Mouse (Mus musculus): ENCODE measurements around the gene Faap24. TPM values are rescaled to one million over a fixed set of nuclear protein-coding genes. Genes with fewer than 3 reads are reported as not detected.

The Faap24 gene
- total RNA-seq, 2 experiments from 2014 or later: 5.2 to 6.9 TPM

- no peak for DNase-seq (ENCODE audit: low spot score in 2 of 2)
These were observed 24.1 kb downstream of the Faap24 start for GRCm38 (mm10) chr7:35372483-35373017.

GRCm38 (mm10) chr7:35371096-35371495 is 25.5 kb downstream of the Faap24 start:
- DNase-seq (ENCODE audit: low spot score in 2 of 2): no peak

GRCm38 (mm10) chr7:35365161-35365910 is 31.3 kb downstream of the Faap24 start:
- DNase-seq (ENCODE audit: low spot score in 2 of 2): no peak

- DNase-seq (ENCODE audit: low spot score in 2 of 2): no peak
These were observed 33.8 kb downstream of the Faap24 start for GRCm38 (mm10) chr7:35362868-35363267.

GRCm38 (mm10) chr7:35362253-35362652 is 34.4 kb downstream of the Faap24 start:
- no peak for DNase-seq (ENCODE audit: low spot score in 2 of 2)

GRCm38 (mm10) chr7:35357621-35358020 is 39.0 kb downstream of the Faap24 start:
- no peak for DNase-seq (ENCODE audit: low spot score in 2 of 2)

- DNase-seq (ENCODE audit: low spot score in 2 of 2): no peak
These were observed 41.2 kb downstream of the Faap24 start for GRCm38 (mm10) chr7:35355303-35355872.

GRCm38 (mm10) chr7:35353306-35353705 is 43.3 kb downstream of the Faap24 start:
- no peak for DNase-seq (ENCODE audit: low spot score in 2 of 2)

GRCm38 (mm10) chr7:35351155-35351554 is 45.5 kb downstream of the Faap24 start:
- no peak for DNase-seq (ENCODE audit: low spot score in 2 of 2)

- no peak for DNase-seq (ENCODE audit: low spot score in 2 of 2)
These were observed 46.6 kb downstream of the Faap24 start for GRCm38 (mm10) chr7:35349886-35350684.

GRCm38 (mm10) chr7:35349022-35349421 is 47.6 kb downstream of the Faap24 start:
- DNase-seq (ENCODE audit: low spot score in 2 of 2): no peak

GRCm38 (mm10) chr7:35347918-35348700 is 48.5 kb downstream of the Faap24 start:
- DNase-seq (ENCODE audit: low spot score in 2 of 2): no peak

GRCm38 (mm10) chr7:35344785-35345330 is 51.8 kb downstream of the Faap24 start:
- no peak for DNase-seq (ENCODE audit: low spot score in 2 of 2)

GRCm38 (mm10) chr7:35342498-35342897 is 54.1 kb downstream of the Faap24 start:
- no peak for DNase-seq (ENCODE audit: low spot score in 2 of 2)

Other genes starting within 250 kb of the Faap24 start
- 10 to 100 TPM in 1 of 2 experiments, 1 to 10 TPM in 1; 8.6 to 19.4 TPM for gene Slc7a10, start 210.5 kb downstream of the Faap24 start, total RNA-seq (2021)
- 10 to 100 TPM; 17.7 to 20.0 TPM for gene Lrp3, start 181.3 kb downstream of the Faap24 start, total RNA-seq (2021)
- gene Gpatch1, start 78.4 kb downstream of the Faap24 start, total RNA-seq (2021): 10 to 100 TPM; 15.4 to 16.7 TPM
- gene Rhpn2, start 62.7 kb downstream of the Faap24 start, total RNA-seq (2021): 1 to 10 TPM; 1.7 to 2.4 TPM
- gene Cep89, start 199 bp upstream of the Faap24 start, total RNA-seq (2021): 10 to 100 TPM; 11.9 to 16.0 TPM
- gene Slc7a9, start 52.0 kb upstream of the Faap24 start, total RNA-seq (2021): not detected
- gene Tdrd12, start 140.9 kb upstream of the Faap24 start, total RNA-seq (2021): under 1 TPM; 0.07 to 0.10 TPM
- gene Nudt19, start 159.5 kb upstream of the Faap24 start, total RNA-seq (2021): 10 to 100 TPM; 51.1 to 53.2 TPM
- gene Rgs9bp, start 188.7 kb upstream of the Faap24 start, total RNA-seq (2021): under 1 TPM; 0.29 to 0.30 TPM
- gene Ankrd27, start 189.4 kb upstream of the Faap24 start, total RNA-seq (2021): 10 to 100 TPM; 28.7 to 30.2 TPM

Data from adrenal gland, adult 18-20 months (tissue).